Mouse (Mus musculus): ENCODE measurements around the gene Spef1.

DNA sequence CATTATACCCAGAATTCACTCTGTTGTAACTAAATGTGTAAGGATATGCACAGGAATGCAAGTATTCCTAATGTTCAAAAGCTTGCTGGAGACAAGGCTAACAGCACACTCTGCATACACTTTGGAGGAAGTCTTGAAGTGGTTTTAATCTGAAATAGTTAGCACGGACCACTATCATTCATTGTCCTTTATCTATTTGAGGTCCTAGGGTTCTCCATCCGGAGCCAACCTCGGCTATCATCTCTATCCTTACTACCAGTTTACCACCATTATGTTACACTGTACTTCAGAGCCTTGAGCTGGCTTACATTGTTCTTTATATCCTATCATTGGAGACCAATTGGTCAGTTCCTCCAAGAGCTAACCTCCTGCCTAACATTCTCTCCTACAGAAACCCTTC is 40.2 kb upstream of the Spef1 start:
- TF ChIP-seq CTCF (IDR thresholded peaks at IDR 0.05; ENCODE audit: low read depth) (no peak), EP300 (IDR thresholded peaks at IDR 0.05; ENCODE audit: low read depth) (no peak)

Measured in liver, postnatal 0 days (tissue).